Mouse (Mus musculus) megakaryocyte, embryonic 14.5 days (primary cell): ENCODE measurements at regions not wholly inside any gene's neighbourhood (a gene's known extent, or its start where the extent isn't known, plus 50 kb on each side); places are given as distances from the start of the nearest gene placed in this dataset.

Source experiments
- FLI1 ChIP-seq: IDR thresholded peaks from 2 replicates; pipeline ENCODE4 v1.6.1; 2012; ENCODE audit warnings: low read length, inconsistent platforms, mixed read lengths
- GATA1 ChIP-seq: IDR thresholded peaks from 3 replicates; pipeline ENCODE4 v1.6.1; 2012; ENCODE audit warnings: mixed read lengths, low read length, inconsistent platforms, borderline replicate concordance

DNA sequence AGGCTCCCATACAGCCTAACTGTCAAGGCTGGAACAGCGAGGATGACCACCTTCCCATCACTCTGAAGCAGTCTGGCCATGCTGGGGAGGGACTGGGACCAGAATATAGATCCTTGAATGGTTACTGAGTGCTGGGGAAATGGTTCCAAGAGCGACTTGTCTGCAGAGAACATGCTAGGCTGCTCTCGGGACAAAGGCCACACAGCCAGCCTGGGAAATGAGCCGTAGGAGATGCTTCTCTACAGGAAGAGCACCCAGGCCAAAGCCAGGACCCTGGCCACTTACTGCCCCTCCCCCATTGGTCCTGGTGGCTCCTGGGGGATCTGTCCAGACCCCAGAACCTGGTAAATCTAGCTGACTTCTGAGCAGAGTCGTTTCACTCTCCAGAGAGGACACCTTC, 170.8 kb upstream of the A530016L24Rik start:
- TF ChIP-seq FLI1: no peak
- TF ChIP-seq GATA1: no peak
